Mouse (Mus musculus) kidney, adult 2 months (tissue): Measurements from ENCODE around the gene Tgm2.

Experiments
- CTCF ChIP-seq: fragments of 200-500 bp; conservative IDR thresholded peaks from 2 replicates; pipeline ENCODE4 v1.5.1; 2011; ENCODE audit warnings: low read depth, mild to moderate bottlenecking, control low read depth, low read length, moderate library complexity, mixed read lengths; ENCODE audit not compliant: insufficient read depth, insufficient read length
- POLR2A ChIP-seq: fragments of 200-500 bp; IDR thresholded peaks from one replicate; pipeline ENCODE4 v1.6.1; 2011; ENCODE audit warnings: low read depth, low read length, control low read depth

- no peak for TF ChIP-seq POLR2A
- no peak for TF ChIP-seq CTCF
Measured at GRCm38 (mm10) chr2:158099537-158099936, 46.7 kb downstream of the Tgm2 start.
